Mouse (Mus musculus): ENCODE measurements around the gene Ccdc122. TPM values are rescaled to one million over a fixed set of nuclear protein-coding genes. Genes with fewer than 3 reads are reported as not detected.
A peak's percentile ranks its signal among the peaks of the same experiment; 100 is the strongest.
"Not testable (repeated sequence)": the region's sequence is repeated elsewhere in the genome, so short reads cannot be mapped to it uniquely, and the experiment has no call there.

Ccdc122 gene
- polyA plus RNA-seq (2014; fragmentation: Nextera tagmentation; extraction: Ambion mirVana): 0.63 and 0.84 TPM in 2 replicates

- ATAC-seq (ENCODE audit: low read depth): peak; percentile 73
- H3K27me3 ChIP-seq (ENCODE audit: control insufficient read depth, insufficient read depth, low read length): no peaks in the 10 kb centered on the region
- peak within 1 kb of the TSS; percentile 88 for H3K4me2 ChIP-seq (ENCODE audit: low read depth, low read length)
- peak within 1 kb of the TSS; percentile 49 for H3K4me3 ChIP-seq (ENCODE audit: low read depth, low read length)
- H3K36me3 ChIP-seq (ENCODE audit: control insufficient read depth, insufficient read depth, low read length): no peaks in the 10 kb centered on the region
- H3K9ac ChIP-seq (replicated peaks; ENCODE audit: low read depth, low read length): peak within 1 kb of the TSS; percentile 56
- H3K4me1 ChIP-seq (ENCODE audit: control insufficient read depth, insufficient read depth, low read length): 0 out of 2 replicates have a peak, but pooled peaks cover 6% of the 10 kb centered on the region
- no peak within 1 kb of the TSS for H3K27ac ChIP-seq (ENCODE audit: low read depth, low read length)
- WGBS: under 1% methylated on average over 84 of the region's 86 CpGs
- no peaks in the 10 kb centered on the region for H3K9me3 ChIP-seq (ENCODE audit: control insufficient read depth, low read length)
Measured at GRCm38 (mm10) chr14:77036226-77037046, at the start of gene Ccdc122, which contains the start of gene Lacc1. TSS of gene Ccdc122 (plus strand) at chr14:77036772. TSS of gene Lacc1 (minus strand) at chr14:77036904.

GRCm38 (mm10) chr14:76990351-76990750, 46.2 kb upstream of the Ccdc122 start:
- H3K36me3 ChIP-seq (ENCODE audit: control insufficient read depth, insufficient read depth, low read length); H3K4me1 ChIP-seq (ENCODE audit: control insufficient read depth, insufficient read depth, low read length); ATAC-seq (ENCODE audit: low read depth); H3K27ac ChIP-seq (ENCODE audit: low read depth, low read length); H3K4me2 ChIP-seq (ENCODE audit: low read depth, low read length); H3K9ac ChIP-seq (replicated peaks; ENCODE audit: low read depth, low read length); H3K27me3 ChIP-seq (ENCODE audit: control insufficient read depth, insufficient read depth, low read length); H3K4me3 ChIP-seq (ENCODE audit: low read depth, low read length); H3K9me3 ChIP-seq (ENCODE audit: control insufficient read depth, low read length): not testable (repeated sequence)
- 93% methylated on average over 2 of the region's 2 CpGs for WGBS

GRCm38 (mm10) chr14:77004740-77005139, 31.8 kb upstream of the Ccdc122 start:
- H3K9me3 ChIP-seq (ENCODE audit: control insufficient read depth, low read length): no peaks in the 10 kb centered on the region
- H3K4me3 ChIP-seq (ENCODE audit: low read depth, low read length): no peak overlapping the region
- no peak overlapping the region for H3K27ac ChIP-seq (ENCODE audit: low read depth, low read length)
- WGBS: 57% methylated on average over 8 of the region's 8 CpGs
- H3K9ac ChIP-seq (replicated peaks; ENCODE audit: low read depth, low read length): no peak overlapping the region
- H3K4me1 ChIP-seq (ENCODE audit: control insufficient read depth, insufficient read depth, low read length): peaks cover 13% of the 10 kb centered on the region
- H3K36me3 ChIP-seq (ENCODE audit: control insufficient read depth, insufficient read depth, low read length): no peaks in the 10 kb centered on the region
- no peaks in the 10 kb centered on the region for H3K27me3 ChIP-seq (ENCODE audit: control insufficient read depth, insufficient read depth, low read length)
- no peak overlapping the region for H3K4me2 ChIP-seq (ENCODE audit: low read depth, low read length)
- no peak for ATAC-seq (ENCODE audit: low read depth)

- Histone ChIP-seq H3K4me3 (ENCODE audit: low read depth, low read length) (no peak overlapping the region), H3K4me1 (ENCODE audit: control insufficient read depth, insufficient read depth, low read length) (peaks cover 13% of the 10 kb centered on the region), H3K4me2 (ENCODE audit: low read depth, low read length) (no peak overlapping the region), H3K36me3 (ENCODE audit: control insufficient read depth, insufficient read depth, low read length) (no peaks in the 10 kb centered on the region), H3K9ac (replicated peaks; ENCODE audit: low read depth, low read length) (no peak overlapping the region), H3K27me3 (ENCODE audit: control insufficient read depth, insufficient read depth, low read length) (no peaks in the 10 kb centered on the region), H3K9me3 (ENCODE audit: control insufficient read depth, low read length) (no peaks in the 10 kb centered on the region), H3K27ac (ENCODE audit: low read depth, low read length) (no peak overlapping the region)
- ATAC-seq (ENCODE audit: low read depth): no peak
- WGBS: 51% methylated on average over 5 of the region's 5 CpGs
Measured at GRCm38 (mm10) chr14:77005566-77005965, 31.0 kb upstream of the Ccdc122 start.

- H3K27ac ChIP-seq (ENCODE audit: low read depth, low read length): no peak overlapping the region
- no peaks in the 10 kb centered on the region for H3K27me3 ChIP-seq (ENCODE audit: control insufficient read depth, insufficient read depth, low read length)
- 26% methylated on average over 3 of the region's 3 CpGs for WGBS
- peaks cover 13% of the 10 kb centered on the region for H3K4me1 ChIP-seq (ENCODE audit: control insufficient read depth, insufficient read depth, low read length)
- no peak overlapping the region for H3K4me3 ChIP-seq (ENCODE audit: low read depth, low read length)
- no peak overlapping the region for H3K4me2 ChIP-seq (ENCODE audit: low read depth, low read length)
- no peak overlapping the region for H3K9ac ChIP-seq (replicated peaks; ENCODE audit: low read depth, low read length)
- H3K36me3 ChIP-seq (ENCODE audit: control insufficient read depth, insufficient read depth, low read length): no peaks in the 10 kb centered on the region
- no peaks in the 10 kb centered on the region for H3K9me3 ChIP-seq (ENCODE audit: control insufficient read depth, low read length)
- ATAC-seq (ENCODE audit: low read depth): peak; percentile 77; the same call in 1 of the 2 replicates
Measured at GRCm38 (mm10) chr14:77008238-77008637, 28.3 kb upstream of the Ccdc122 start.

- H3K4me1 ChIP-seq (ENCODE audit: control insufficient read depth, insufficient read depth, low read length): no peaks in the 10 kb centered on the region
- ATAC-seq (ENCODE audit: low read depth): peak; percentile 72
- H3K4me3 ChIP-seq (ENCODE audit: low read depth, low read length): no peak overlapping the region
- no peaks in the 10 kb centered on the region for H3K9me3 ChIP-seq (ENCODE audit: control insufficient read depth, low read length)
- no peaks in the 10 kb centered on the region for H3K27me3 ChIP-seq (ENCODE audit: control insufficient read depth, insufficient read depth, low read length)
- H3K36me3 ChIP-seq (ENCODE audit: control insufficient read depth, insufficient read depth, low read length): no peaks in the 10 kb centered on the region
- H3K4me2 ChIP-seq (ENCODE audit: low read depth, low read length): no peak overlapping the region
- WGBS: 6% methylated on average over 3 of the region's 3 CpGs
- H3K27ac ChIP-seq (ENCODE audit: low read depth, low read length): no peak overlapping the region
- H3K9ac ChIP-seq (replicated peaks; ENCODE audit: low read depth, low read length): no peak overlapping the region
Measured at GRCm38 (mm10) chr14:77011804-77012203, 24.8 kb upstream of the Ccdc122 start.

GRCm38 (mm10) chr14:77016783-77017182, 19.8 kb upstream of the Ccdc122 start:
- H3K4me3 ChIP-seq (ENCODE audit: low read depth, low read length); H3K9ac ChIP-seq (replicated peaks; ENCODE audit: low read depth, low read length); ATAC-seq (ENCODE audit: low read depth); H3K4me2 ChIP-seq (ENCODE audit: low read depth, low read length); H3K27me3 ChIP-seq (ENCODE audit: control insufficient read depth, insufficient read depth, low read length); H3K27ac ChIP-seq (ENCODE audit: low read depth, low read length); H3K4me1 ChIP-seq (ENCODE audit: control insufficient read depth, insufficient read depth, low read length); H3K9me3 ChIP-seq (ENCODE audit: control insufficient read depth, low read length); H3K36me3 ChIP-seq (ENCODE audit: control insufficient read depth, insufficient read depth, low read length): not testable (repeated sequence)
- WGBS: 64% methylated on average over 12 of the region's 12 CpGs

- Histone ChIP-seq H3K27me3 (ENCODE audit: control insufficient read depth, insufficient read depth, low read length) (no peaks in the 10 kb centered on the region), H3K4me3 (ENCODE audit: low read depth, low read length) (no peak overlapping the region), H3K27ac (ENCODE audit: low read depth, low read length) (no peak overlapping the region), H3K9ac (replicated peaks; ENCODE audit: low read depth, low read length) (no peak overlapping the region), H3K36me3 (ENCODE audit: control insufficient read depth, insufficient read depth, low read length) (no peaks in the 10 kb centered on the region), H3K4me2 (ENCODE audit: low read depth, low read length) (no peak overlapping the region), H3K4me1 (ENCODE audit: control insufficient read depth, insufficient read depth, low read length) (no peaks in the 10 kb centered on the region), H3K9me3 (ENCODE audit: control insufficient read depth, low read length) (no peaks in the 10 kb centered on the region)
- 89% methylated on average over 6 of the region's 6 CpGs for WGBS
- ATAC-seq (ENCODE audit: low read depth): no peak
Measured at GRCm38 (mm10) chr14:77017211-77017610, 19.4 kb upstream of the Ccdc122 start.

GRCm38 (mm10) chr14:77024499-77024898, 12.1 kb upstream of the Ccdc122 start:
- no peak overlapping the region for H3K27ac ChIP-seq (ENCODE audit: low read depth, low read length)
- WGBS: 84% methylated on average over 3 of the region's 3 CpGs
- H3K27me3 ChIP-seq (ENCODE audit: control insufficient read depth, insufficient read depth, low read length): no peaks in the 10 kb centered on the region
- no peaks in the 10 kb centered on the region for H3K36me3 ChIP-seq (ENCODE audit: control insufficient read depth, insufficient read depth, low read length)
- no peak overlapping the region for H3K9ac ChIP-seq (replicated peaks; ENCODE audit: low read depth, low read length)
- H3K4me1 ChIP-seq (ENCODE audit: control insufficient read depth, insufficient read depth, low read length): no peaks in the 10 kb centered on the region
- no peak overlapping the region for H3K4me2 ChIP-seq (ENCODE audit: low read depth, low read length)
- no peak overlapping the region for H3K4me3 ChIP-seq (ENCODE audit: low read depth, low read length)
- ATAC-seq (ENCODE audit: low read depth): no peak
- H3K9me3 ChIP-seq (ENCODE audit: control insufficient read depth, low read length): no peaks in the 10 kb centered on the region

Data from neural tube, embryonic 14.5 days (tissue).